Mouse (Mus musculus): Measurements from ENCODE around the gene Lrig1.

- TF ChIP-seq POLR2A (IDR thresholded peaks at IDR 0.05; ENCODE audit: borderline replicate concordance, control insufficient read depth, low read depth, low read length) (no peak), CTCF (IDR thresholded peaks at IDR 0.05; ENCODE audit: control insufficient read depth, insufficient read depth, low read length) (no peak)
Observed at GRCm38 (mm10) chr6:94724612-94725011, 24.7 kb upstream of the Lrig1 start.

Data from bone marrow, adult 2 months (tissue).